Comparison of ENCODE assay signal across 8 mouse cellular contexts in the genomic region with DNA sequence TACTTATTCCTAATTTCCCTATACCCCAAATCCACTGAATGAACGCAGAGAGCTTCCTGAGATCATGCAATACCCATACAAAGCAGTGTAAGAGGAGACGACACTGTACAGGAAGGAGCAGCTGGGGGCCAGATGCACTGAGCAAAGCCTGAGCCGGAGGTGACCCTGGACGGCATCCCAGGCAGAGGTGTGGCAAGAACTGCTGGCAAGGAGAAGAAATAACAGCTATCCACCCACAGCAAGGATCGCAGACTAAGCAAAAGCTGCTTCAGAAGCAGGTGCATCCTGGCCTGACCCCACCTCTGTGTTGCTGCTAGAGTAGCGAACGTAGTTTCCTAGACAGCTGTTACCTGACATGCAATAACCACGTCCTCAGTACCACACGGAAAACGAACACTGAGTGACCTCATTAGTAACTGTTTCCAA. TPM values are rescaled to one million over a fixed set of nuclear protein-coding genes. Genes with fewer than 3 reads are reported as not detected.
A peak's percentile ranks its signal among the peaks of the same experiment; 100 is the strongest.
DNase-seq lines count a peak whose midpoint lies in the region; ATAC-seq lines count a peak whose summit lies in the region.

No protein-coding gene starts in this region.

- H3K27me3 ChIP-seq in midbrain, embryonic 11.5 days (ENCODE audit: control insufficient read depth, insufficient read depth, low read length): no peaks in the 10 kb centered on the region
- no peaks in the 10 kb centered on the region for H3K27me3 ChIP-seq in midbrain, embryonic 16.5 days (ENCODE audit: control insufficient read depth, insufficient read depth, low read depth, low read length)

- no peak overlapping the region for H3K4me2 ChIP-seq in midbrain, embryonic 11.5 days
- H3K4me2 ChIP-seq in midbrain, embryonic 16.5 days (ENCODE audit: low read length): no peak overlapping the region

- no peak overlapping the region for H3K27ac ChIP-seq in midbrain, embryonic 11.5 days (ENCODE audit: low read depth, low read length)
- H3K27ac ChIP-seq in midbrain, embryonic 16.5 days (ENCODE audit: low read length): no peak overlapping the region

- peak; percentile 53 for DNase-seq in midbrain, embryonic 11.5 days (ENCODE audit: low spot score, missing footprints)
- DNase-seq in gastrocnemius, adult 18-20 months (ENCODE audit: low spot score): peak; percentile 69
- DNase-seq in kidney, postnatal 14 days: peak; percentile 65
- DNase-seq in thymus, postnatal 25 days: peak; percentile 50
- DNase-seq in urinary bladder, postnatal 10 days (ENCODE audit: low spot score): no peak
- DNase-seq in cerebellum, postnatal 14 days: no peak
- no peak for DNase-seq in spleen, adult 18-20 months

- no peak for ATAC-seq in midbrain, embryonic 11.5 days (ENCODE audit: low FRiP score)
- no peak for ATAC-seq in midbrain, embryonic 16.5 days

- no peaks in the 10 kb centered on the region for H3K9me3 ChIP-seq in midbrain, embryonic 11.5 days (ENCODE audit: control insufficient read depth, low read length)
- H3K9me3 ChIP-seq in midbrain, embryonic 16.5 days (replicated peaks; ENCODE audit: control insufficient read depth, low read length, poor library complexity, severe bottlenecking): no peaks in the 10 kb centered on the region

- 80% methylated on average over 10 of the region's 10 CpGs for WGBS in midbrain, embryonic 11.5 days
- WGBS in midbrain, embryonic 16.5 days: 69% methylated on average over 10 of the region's 10 CpGs

- no peak overlapping the region for H3K4me3 ChIP-seq in midbrain, embryonic 11.5 days (ENCODE audit: low read depth, low read length)
- no peak overlapping the region for H3K4me3 ChIP-seq in midbrain, embryonic 16.5 days (ENCODE audit: low read depth, low read length)

- no peaks in the 10 kb centered on the region for H3K36me3 ChIP-seq in midbrain, embryonic 11.5 days (ENCODE audit: control insufficient read depth, insufficient read depth, low read length)
- 0 out of 2 replicates have a peak, but pooled peaks cover 2% of the 10 kb centered on the region for H3K36me3 ChIP-seq in midbrain, embryonic 16.5 days (ENCODE audit: control insufficient read depth, insufficient read depth, low read length)

- no peaks in the 10 kb centered on the region for H3K4me1 ChIP-seq in midbrain, embryonic 11.5 days (ENCODE audit: control insufficient read depth, insufficient read depth, low read length)
- H3K4me1 ChIP-seq in midbrain, embryonic 16.5 days (ENCODE audit: control insufficient read depth, insufficient read depth, low read length): no peaks in the 10 kb centered on the region

- no peak overlapping the region for H3K9ac ChIP-seq in midbrain, embryonic 11.5 days (ENCODE audit: low read length)
- H3K9ac ChIP-seq in midbrain, embryonic 16.5 days (ENCODE audit: low read depth, low read length): no peak overlapping the region

RNA-seq across cellular contexts. Expression of a gene that starts 39.1 kb away (rescaled TPM):
- 63.7 and 64.1 TPM in 2 replicates for polyA plus RNA-seq in midbrain, embryonic 11.5 days (2014; fragmentation: Nextera tagmentation; extraction: Ambion mirVana)
- polyA plus RNA-seq in midbrain, embryonic 16.5 days (2015; fragmentation: Nextera tagmentation; extraction: Ambion mirVana): 32.1 and 35.1 TPM in 2 replicates
- total RNA-seq in gastrocnemius, adult 18-20 months (2021): 10 to 100 TPM; 13.6 to 15.8 TPM

RNA-seq across cellular contexts. Expression of a gene that starts 39.4 kb away (rescaled TPM):
- polyA plus RNA-seq in midbrain, embryonic 11.5 days (2014; fragmentation: Nextera tagmentation; extraction: Ambion mirVana): 11.1 and 12.6 TPM in 2 replicates
- polyA plus RNA-seq in midbrain, embryonic 16.5 days (2015; fragmentation: Nextera tagmentation; extraction: Ambion mirVana): 2.0 and 2.1 TPM in 2 replicates
- total RNA-seq in gastrocnemius, adult 18-20 months (2021): under 1 TPM; 0.31 to 0.32 TPM

RNA-seq across cellular contexts. Expression of a gene that starts 54.9 kb away (rescaled TPM):
- 4.9 and 6.3 TPM in 2 replicates for polyA plus RNA-seq in midbrain, embryonic 11.5 days (2014; fragmentation: Nextera tagmentation; extraction: Ambion mirVana)
- polyA plus RNA-seq in midbrain, embryonic 16.5 days (2015; fragmentation: Nextera tagmentation; extraction: Ambion mirVana): 37.9 and 42.9 TPM in 2 replicates
- 1 to 10 TPM; 7.3 to 9.1 TPM for total RNA-seq in gastrocnemius, adult 18-20 months (2021)

Comparison
In these comparisons a context has a peak if more than half of its experiments do, and no peak if none do; other contexts are left out.
1. DNase-seq: peak in midbrain, embryonic 11.5 days (single experiment), gastrocnemius, adult 18-20 months (single experiment), kidney, postnatal 14 days (single experiment) and thymus, postnatal 25 days (single experiment); none in urinary bladder, postnatal 10 days (single experiment), cerebellum, postnatal 14 days (0 of 2) and spleen, adult 18-20 months (0 of 2).